Comparison of ENCODE assay signal across 9 mouse cellular contexts in the genomic region with DNA sequence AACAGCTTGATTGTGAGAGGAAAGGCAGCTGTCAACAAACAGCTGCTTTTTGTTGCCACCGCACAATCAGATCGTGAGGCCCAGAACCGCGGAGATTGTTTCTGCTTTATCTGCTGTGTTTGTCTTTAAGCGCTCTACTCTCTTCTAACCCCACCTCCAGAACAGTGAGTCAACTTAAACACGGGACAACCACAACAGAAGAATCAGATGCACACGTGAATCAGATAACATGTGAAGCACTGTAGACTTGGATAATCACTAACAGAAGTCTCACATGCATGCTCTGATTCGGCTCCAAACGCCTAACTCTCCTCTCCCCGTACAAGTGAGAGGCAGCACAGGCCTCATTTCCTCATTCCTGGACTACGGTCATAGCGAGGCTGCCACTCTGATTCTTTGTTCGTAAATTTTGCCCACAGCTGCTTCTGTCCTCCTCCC.
DNase-seq lines count a peak whose midpoint lies in the region; ATAC-seq and TF ChIP-seq lines count a peak whose summit lies in the region.
"Had no signal": no experiment of that assay in that cellular context is flagged by ENCODE, and none has a peak within 500 bp of the region (broad histone marks: within the 10 kb centered on the region; RNA-seq: fewer than 3 reads in every experiment).

No protein-coding gene starts in this region.

- H3K36me3 ChIP-seq in embryonic facial prominence, embryonic 12.5 days: no peaks in the 10 kb centered on the region
- H3K36me3 ChIP-seq in intestine, postnatal 0 days (ENCODE audit: control insufficient read depth, insufficient read depth): no peaks in the 10 kb centered on the region
- no peaks in the 10 kb centered on the region for H3K36me3 ChIP-seq in hindbrain, embryonic 12.5 days
- H3K36me3 ChIP-seq: limb, embryonic 15.5 days had no signal

- H3K9ac ChIP-seq in embryonic facial prominence, embryonic 12.5 days: no peak overlapping the region
- no peak overlapping the region for H3K9ac ChIP-seq in intestine, postnatal 0 days (ENCODE audit: low read depth, low read length)
- no peak overlapping the region for H3K9ac ChIP-seq in hindbrain, embryonic 12.5 days
- H3K9ac ChIP-seq: limb, embryonic 15.5 days had no signal

- no peaks in the 10 kb centered on the region for H3K27me3 ChIP-seq in embryonic facial prominence, embryonic 12.5 days
- no peaks in the 10 kb centered on the region for H3K27me3 ChIP-seq in intestine, postnatal 0 days (replicated peaks; ENCODE audit: control insufficient read depth, insufficient read depth, low read length)
- no peaks in the 10 kb centered on the region for H3K27me3 ChIP-seq in hindbrain, embryonic 12.5 days
- H3K27me3 ChIP-seq: limb, embryonic 15.5 days had no signal

- peak overlapping the region; percentile 76 for H3K27ac ChIP-seq in embryonic facial prominence, embryonic 12.5 days
- H3K27ac ChIP-seq in intestine, postnatal 0 days (ENCODE audit: low read depth, low read length): no peak overlapping the region
- no peak overlapping the region for H3K27ac ChIP-seq in hindbrain, embryonic 12.5 days
- H3K27ac ChIP-seq: limb, embryonic 15.5 days had no signal

- peak; percentile 23 for DNase-seq in kidney, adult 11 months
- DNase-seq in kidney, adult 18-20 months: no peak
- no peak for DNase-seq in thymus, postnatal 10 days (ENCODE audit: low spot score in 2 of 2)
- no peak for DNase-seq in right cerebral cortex, postnatal 14 days

- no peak for TF ChIP-seq CTCF in intestine, postnatal 0 days (IDR thresholded peaks at IDR 0.05; ENCODE audit: low read depth)

- WGBS in embryonic facial prominence, embryonic 12.5 days: 21% methylated on average over 13 of the region's 13 CpGs
- 12% methylated on average over 13 of the region's 13 CpGs for WGBS in intestine, postnatal 0 days
- 63% methylated on average over 13 of the region's 13 CpGs for WGBS in hindbrain, embryonic 12.5 days

- ATAC-seq in embryonic facial prominence, embryonic 12.5 days (ENCODE audit: insufficient number of reproducible peaks, insufficient read depth, low FRiP score, low TSS enrichment): peak; percentile 49; the same call in 1 of the 2 replicates
- ATAC-seq in intestine, postnatal 0 days: peak; percentile 54; the same call in 1 of the 2 replicates
- ATAC-seq in megakaryocyte-erythroid progenitor cell, adult 5-6 weeks (replicated peaks; ENCODE audit: low FRiP score, low TSS enrichment, poor library complexity, severe bottlenecking): peak; percentile 53
- no peak for ATAC-seq in hindbrain, embryonic 12.5 days (ENCODE audit: low FRiP score)

- no peaks in the 10 kb centered on the region for H3K9me3 ChIP-seq in embryonic facial prominence, embryonic 12.5 days
- no peaks in the 10 kb centered on the region for H3K9me3 ChIP-seq in intestine, postnatal 0 days (ENCODE audit: control insufficient read depth)
- H3K9me3 ChIP-seq in hindbrain, embryonic 12.5 days (replicated peaks): no peaks in the 10 kb centered on the region
- H3K9me3 ChIP-seq: limb, embryonic 15.5 days had no signal

- no peak overlapping the region for H3K4me3 ChIP-seq in embryonic facial prominence, embryonic 12.5 days
- H3K4me3 ChIP-seq in intestine, postnatal 0 days (ENCODE audit: low read depth, low read length): no peak overlapping the region
- H3K4me3 ChIP-seq in hindbrain, embryonic 12.5 days: no peak overlapping the region
- H3K4me3 ChIP-seq: limb, embryonic 15.5 days had no signal

- H3K4me1 ChIP-seq in embryonic facial prominence, embryonic 12.5 days: peaks cover 42% of the 10 kb centered on the region
- no peaks in the 10 kb centered on the region for H3K4me1 ChIP-seq in intestine, postnatal 0 days (replicated peaks; ENCODE audit: control insufficient read depth, insufficient read depth, low read length)
- H3K4me1 ChIP-seq in hindbrain, embryonic 12.5 days: peaks cover 10% of the 10 kb centered on the region

- H3K4me2 ChIP-seq in embryonic facial prominence, embryonic 12.5 days (replicated peaks): peak overlapping the region; percentile 27
- peak overlapping the region; percentile 50 for H3K4me2 ChIP-seq in intestine, postnatal 0 days (replicated peaks; ENCODE audit: low read depth)
- H3K4me2 ChIP-seq in hindbrain, embryonic 12.5 days (replicated peaks): no peak overlapping the region
- H3K4me2 ChIP-seq: limb, embryonic 15.5 days had no signal
